Mouse (Mus musculus) left cerebral cortex, postnatal 36 days (tissue): ENCODE results near the gene Slc22a1. TPM values are rescaled to one million over a fixed set of nuclear protein-coding genes. Genes with fewer than 3 reads are reported as not detected.
"Not testable (repeated sequence)": the region's sequence is repeated elsewhere in the genome, so short reads cannot be mapped to it uniquely, and the experiment has no call there.

Experiments used
- DNase-seq, 2 experiments: peaks; one replicate each; pipeline ENCODE4 v3.0.0; 2021 to 2022; ENCODE audit warnings: low spot score in 2 of 2, mixed read lengths in 1 of 2
- intact Hi-C: fragments of 180-260 bp; cut with DNase I; formaldehyde crosslinking; loops from one replicate; pipeline ENCODE4 v1.15.1; 2025
- total RNA-seq, 2 experiments: library from RNA; stranded (reverse); gene quantifications; 2 replicates each; pipeline ENCODE4 v1.2.3; 2021

The Slc22a1 gene
- total RNA-seq, 2 experiments from 2014 or later = 0.72 to 1.1 TPM

DNA sequence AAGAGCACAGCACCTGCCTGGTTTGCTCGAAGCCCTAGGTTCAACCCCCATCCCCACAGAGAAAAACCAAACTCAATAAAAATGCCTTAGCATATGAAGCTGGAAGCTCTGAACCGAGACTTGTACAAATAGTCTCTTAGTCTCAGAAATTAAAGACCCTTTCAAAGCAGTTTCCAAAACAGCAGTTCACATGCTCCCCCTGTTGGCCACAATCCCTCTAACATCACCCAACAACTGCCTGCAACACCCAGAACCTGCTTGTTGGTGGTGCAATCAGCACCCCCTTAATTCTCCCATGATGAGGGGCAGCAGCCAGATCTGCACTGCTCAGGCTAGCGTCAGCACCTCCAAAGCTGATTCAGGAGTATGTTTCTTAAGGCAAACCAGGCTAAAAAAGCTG is 13.9 kb upstream of the Slc22a1 start:
- peak in 1 of 2 experiments; percentile 21 for DNase-seq
- intact Hi-C loops = no loop called here

DNA sequence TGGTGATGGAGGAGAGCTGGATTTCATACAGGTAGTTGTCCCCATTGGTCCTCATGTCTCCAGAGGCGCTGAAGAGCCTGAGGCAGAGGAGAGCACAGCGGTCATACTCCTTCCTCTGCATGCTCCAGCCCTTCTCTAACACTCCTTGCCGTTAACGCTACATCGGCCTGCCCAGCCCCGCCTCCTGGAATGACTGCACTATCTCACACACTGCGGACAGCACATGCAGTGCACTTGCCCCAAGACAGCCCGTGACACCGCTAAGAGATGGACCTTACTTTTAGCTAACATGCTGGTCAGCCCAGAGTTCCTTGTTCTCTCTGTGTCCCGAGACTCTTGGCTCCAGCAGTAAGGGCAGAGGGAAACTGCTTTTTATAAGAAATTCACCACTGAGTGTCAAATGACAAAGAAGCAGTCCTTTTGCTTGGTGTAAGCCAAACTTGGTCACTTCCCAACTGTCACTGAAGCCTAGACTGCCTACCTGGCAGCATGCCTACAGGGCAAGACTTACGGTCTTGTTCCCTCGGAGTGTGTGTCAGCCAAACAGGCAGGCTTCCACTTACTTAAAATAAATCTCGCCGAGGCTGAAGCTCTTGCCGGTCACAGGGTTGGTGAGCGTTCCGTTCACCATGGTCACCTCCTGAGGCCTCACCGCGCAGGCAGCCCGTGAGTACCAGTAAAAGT is 12.9 kb upstream of the Slc22a1 start:
- intact Hi-C loops = no loop called here
- DNase-seq = no peak

DNA sequence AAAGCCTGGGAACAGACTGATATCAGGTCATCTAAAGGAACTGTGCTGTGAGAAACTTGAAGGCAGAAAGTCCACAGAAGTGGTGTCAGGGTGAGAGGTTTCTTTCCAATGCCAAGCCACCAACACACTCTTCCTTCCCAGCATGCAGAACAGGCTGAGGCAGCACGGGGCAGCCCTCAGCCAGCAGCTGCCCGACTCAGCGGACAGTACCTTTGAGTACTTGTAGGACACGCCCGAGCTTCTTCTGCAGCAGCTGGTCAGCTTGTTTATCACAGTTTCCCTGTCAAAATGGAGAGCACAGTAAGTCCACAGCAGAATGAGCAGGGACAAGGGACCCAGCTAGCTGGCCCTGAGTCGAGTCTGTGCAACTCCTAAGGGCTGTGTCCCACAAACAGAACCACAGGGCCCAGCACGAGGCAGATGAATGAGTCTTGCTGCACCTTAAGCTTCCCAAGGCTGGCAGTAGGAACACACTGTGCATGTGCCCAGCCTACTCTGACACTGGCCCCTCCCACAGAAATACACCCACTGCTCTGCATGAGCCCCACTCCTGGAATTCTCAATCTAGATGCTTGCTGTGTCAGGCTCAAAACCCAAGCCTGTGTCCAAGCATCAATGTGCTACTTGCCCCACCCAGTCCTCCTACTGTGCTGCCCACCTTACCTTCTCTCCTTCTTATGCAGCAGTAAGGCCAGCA is 9.4 kb upstream of the Slc22a1 start:
- intact Hi-C loops = no loop called here
- peak; percentile 11 to 33 for DNase-seq

DNA sequence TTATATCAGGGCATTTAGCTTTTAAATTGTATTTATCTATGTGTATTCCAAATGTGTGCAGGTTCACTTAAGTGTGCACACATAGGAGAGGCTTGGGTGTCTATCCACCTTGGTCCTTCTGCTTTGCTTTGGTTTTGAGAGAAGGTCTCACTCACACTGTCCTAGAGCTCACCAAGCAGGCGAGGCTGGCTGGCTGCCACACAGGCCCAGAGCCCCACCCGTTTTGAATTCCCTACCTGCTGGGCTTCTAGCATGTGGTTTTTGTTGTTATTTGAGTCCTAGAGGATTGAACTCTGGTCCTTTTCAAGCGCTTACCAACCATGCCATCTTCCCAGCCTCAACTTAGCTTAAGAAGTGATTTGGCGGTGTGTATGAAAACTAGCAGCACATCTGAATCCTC is 8.8 kb upstream of the Slc22a1 start:
- intact Hi-C loops = no loop called here
- DNase-seq = no peak

DNA sequence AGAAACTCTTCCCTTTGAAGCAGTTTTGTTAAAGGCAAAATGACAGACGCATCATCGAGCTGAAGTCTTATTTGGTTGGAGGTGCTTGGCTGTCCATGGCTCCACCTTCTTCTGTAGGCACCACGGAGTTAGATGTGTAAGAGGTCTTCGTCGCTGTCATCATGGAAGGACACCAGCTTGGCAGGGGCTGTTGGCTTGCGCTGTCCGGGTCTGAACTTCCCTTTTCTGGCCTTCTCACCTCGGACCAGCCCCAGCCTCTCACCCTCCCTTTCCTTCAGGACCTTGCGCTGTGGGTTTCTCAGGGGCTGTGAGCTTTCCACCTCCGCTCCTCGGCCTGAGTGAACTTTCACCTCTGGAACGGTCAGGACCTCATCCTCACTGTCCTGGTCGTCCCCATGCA is 8.0 kb upstream of the Slc22a1 start:
- intact Hi-C loops = no loop called here
- DNase-seq = no peak

DNA sequence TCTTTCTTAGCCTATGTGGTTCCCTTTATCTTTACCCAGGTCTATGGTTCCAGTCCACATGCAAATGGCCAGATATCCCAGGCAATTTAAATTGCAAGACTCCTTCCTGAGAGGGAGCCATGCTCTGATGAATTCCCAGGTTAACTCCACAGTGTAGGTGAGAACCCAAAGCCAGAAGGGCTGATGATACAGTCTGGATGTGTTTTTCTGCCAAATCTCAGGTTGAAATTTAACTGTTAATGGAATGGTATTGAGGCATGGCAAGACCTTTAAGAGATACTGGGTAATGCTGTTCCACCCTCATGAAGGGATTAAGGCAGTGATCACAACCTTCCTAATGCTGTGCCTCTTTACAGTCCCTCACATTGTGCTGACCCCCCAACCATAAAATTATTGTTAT is 2.6 kb upstream of the Slc22a1 start:
- intact Hi-C loops = no loop called here
- DNase-seq = no peak

DNA sequence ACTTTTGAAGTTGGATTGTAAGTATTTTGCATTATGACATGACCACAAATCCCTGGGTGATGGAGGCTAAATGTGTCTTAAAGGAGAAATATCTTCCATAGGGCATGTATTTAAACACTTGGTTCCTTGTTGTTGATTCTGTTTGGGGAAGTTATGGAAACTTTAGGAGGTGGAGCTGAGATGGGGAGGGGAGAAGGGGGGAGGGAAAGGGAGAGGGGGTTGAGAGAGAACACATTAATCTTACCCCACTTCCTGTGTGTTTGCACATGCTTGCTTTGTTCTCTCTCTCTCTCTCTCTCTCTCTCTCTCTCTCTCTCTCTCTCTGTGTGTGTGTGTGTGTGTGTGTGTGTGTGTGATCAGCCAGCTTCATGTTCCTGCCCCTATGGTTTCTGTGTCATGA is 1.5 kb upstream of the Slc22a1 start:
- no peak for DNase-seq
- intact Hi-C loops = no loop called here

DNA sequence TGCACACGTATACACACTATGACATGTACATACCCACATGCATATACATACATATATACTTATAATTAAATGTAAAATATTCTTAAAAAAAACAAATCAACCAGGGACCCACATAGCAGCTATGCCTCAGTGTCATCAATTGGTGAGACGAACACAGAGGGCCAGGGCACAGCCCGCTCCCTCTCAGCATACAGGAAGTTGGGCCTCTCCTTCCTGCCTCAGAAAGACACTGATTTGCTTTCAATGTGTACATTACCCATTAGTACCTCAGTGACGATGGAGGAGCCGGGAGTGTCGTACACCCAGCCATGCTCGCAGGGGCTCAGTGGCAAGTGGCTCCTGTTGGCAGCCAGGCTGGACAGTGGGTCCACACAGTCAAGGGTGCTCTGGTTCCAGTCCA is 649 bp downstream of the Slc22a1 start:
- intact Hi-C loops = not testable (repeated sequence)

DNA sequence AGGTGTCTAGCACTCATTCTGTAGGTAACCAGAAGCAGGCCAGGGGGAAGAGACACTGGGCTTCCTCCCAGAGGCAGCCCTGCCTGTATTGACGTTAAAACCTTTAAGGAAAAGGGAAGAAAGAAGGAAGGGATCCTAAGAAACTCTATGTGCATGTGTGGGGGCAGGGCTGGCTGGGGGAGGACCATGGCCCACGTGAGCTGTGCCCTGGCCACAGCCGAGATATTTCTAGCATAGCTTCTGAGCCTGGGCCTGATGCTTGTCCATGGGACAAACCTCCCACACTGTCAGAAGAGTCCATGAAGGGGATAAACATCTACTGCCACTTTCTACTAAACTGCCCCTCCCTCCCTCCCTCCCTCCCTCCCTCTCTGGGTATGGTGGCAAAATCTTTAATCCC is 1.8 kb downstream of the Slc22a1 start:
- intact Hi-C loops = no loop called here
- DNase-seq = no peak

More for the DNA sequence above, 649 bp downstream of the Slc22a1 start:
- DNase-seq = not testable (repeated sequence)

DNA sequence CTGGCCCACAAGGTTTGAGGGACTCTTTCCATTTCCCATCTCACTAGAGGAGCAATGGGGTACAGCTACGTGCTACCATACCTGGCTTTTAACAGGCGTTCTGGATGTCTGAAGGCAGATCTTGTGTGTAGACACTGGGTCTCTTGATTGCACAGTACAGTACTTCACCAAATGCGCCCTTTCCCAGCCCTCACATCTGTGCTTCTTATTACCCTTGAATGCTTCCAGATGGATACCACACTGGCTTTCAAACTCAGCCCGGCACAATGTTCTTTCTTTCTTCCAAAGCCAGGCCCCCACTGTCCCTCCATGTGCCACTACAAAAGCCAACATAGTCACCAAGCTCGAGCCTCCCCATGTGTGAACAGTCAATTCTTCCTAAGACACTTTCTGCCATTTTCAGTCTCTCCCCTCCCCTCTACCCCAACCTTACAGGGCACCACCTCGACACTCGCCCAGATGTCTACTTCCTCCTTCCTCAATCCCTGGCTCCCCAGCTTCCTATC is 3.3 kb downstream of the Slc22a1 start:
- DNase-seq = no peak
- intact Hi-C loops = no loop called here

DNA sequence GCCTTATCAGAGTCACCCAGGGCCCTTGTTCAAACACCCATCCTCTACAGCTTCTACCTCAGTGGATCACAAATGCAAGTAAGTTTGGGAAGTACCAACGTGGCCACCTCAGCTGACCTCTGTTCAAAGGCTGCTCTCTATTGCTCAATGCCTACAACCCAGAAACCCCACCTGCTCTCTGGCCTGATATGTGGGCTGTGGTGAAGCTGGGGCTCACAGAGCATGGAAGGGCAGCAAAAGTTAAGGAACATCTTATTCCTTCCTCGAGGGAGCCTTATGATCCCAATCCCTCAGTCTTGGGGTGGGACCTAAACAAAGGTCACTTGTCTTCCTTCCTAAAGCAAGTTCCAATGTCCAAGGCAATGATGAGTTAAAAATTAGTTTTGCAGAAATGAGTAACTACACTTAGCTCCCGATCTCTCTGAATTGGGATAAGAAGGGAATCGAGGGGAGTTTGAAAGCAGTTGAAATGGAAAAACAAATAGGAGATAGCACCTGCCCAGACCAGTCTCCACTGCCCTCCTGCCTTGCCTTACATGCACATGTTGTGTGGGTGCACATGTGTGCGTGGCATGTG is 4.5 kb downstream of the Slc22a1 start:
- intact Hi-C loops = no loop called here

DNA sequence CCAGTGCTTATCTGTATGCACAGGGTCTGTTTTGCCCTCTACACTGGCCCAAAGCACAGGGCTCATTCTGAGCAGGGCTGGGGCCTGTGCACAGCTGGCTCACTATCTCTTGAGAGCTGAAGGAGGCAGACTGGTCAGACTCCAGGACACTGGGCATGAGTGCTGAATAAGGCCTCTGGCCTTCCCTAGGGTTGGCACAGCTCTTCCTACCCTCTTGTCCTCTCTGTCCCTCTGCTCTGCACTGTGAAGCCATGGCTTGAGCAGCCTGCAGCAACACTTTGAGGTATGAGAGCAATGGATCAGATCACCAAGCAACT is 6.3 kb downstream of the Slc22a1 start:
- intact Hi-C loops = no loop called here

More for the DNA sequence above, 4.5 kb downstream of the Slc22a1 start:
- DNase-seq = no peak

DNA sequence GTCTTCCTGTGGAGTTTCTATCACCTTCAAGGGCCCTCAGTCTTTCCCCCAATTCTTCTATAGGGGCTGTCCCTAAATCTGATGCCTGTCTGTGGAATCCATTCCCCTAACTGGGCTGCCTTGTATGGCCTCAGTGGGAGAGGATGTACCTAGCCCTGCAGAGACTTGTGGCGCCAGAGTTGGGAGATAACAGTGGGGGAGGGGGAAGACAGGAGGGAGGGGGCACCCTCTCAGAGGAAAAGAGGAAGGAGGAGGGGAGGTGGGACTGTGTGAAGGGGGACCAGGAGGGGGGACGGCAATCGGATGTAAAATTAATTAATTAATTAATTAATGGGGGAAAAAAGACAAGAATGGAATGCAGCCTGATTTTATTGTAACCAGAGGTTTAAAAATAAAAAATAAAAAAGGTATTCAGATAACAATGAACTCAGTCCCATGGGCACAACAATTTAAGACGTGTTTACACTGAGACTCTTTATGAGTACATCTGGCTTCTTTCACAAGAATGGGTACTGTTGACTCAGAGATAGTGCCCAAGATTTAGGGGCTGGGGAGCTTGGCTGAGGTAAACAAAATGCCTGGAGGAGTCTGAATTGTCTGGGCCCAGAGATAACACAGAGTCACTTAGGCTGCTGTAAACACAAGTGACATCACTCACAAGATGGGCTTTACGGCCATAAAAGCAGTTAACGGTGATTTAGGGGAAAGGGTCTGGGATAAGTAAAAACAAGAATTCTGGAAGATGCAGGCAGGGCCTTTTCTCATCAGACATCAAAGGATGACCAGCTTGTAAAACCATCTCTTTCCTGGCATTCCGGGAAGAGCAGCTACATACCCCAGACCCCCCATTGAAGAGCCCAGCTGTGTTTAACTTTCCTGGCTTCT is 6.9 kb downstream of the Slc22a1 start:
- DNase-seq = no peak
- intact Hi-C loops = no loop called here

More for the DNA sequence above, 6.3 kb downstream of the Slc22a1 start:
- DNase-seq = no peak

DNA sequence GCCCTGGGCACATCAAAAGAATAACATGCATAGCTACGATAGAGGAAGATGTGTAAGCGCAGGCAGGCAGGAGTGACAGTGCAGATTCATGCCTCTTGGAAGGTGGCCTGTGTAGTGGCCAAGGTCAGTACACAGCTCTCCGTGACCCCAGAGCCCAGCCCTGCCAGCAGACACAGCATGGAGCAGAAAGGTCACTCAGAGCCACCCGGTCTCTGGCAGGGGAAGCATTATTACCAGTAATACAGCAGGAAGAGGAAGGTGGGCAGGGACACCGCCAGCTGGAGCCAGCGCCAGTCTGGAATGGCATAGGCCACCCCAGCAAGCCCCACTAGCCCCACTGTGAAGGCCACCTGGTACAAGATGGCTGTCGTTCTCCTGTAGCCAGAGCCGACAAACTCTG is 11.5 kb downstream of the Slc22a1 start:
- no peak for DNase-seq
- intact Hi-C loops = no loop called here

DNA sequence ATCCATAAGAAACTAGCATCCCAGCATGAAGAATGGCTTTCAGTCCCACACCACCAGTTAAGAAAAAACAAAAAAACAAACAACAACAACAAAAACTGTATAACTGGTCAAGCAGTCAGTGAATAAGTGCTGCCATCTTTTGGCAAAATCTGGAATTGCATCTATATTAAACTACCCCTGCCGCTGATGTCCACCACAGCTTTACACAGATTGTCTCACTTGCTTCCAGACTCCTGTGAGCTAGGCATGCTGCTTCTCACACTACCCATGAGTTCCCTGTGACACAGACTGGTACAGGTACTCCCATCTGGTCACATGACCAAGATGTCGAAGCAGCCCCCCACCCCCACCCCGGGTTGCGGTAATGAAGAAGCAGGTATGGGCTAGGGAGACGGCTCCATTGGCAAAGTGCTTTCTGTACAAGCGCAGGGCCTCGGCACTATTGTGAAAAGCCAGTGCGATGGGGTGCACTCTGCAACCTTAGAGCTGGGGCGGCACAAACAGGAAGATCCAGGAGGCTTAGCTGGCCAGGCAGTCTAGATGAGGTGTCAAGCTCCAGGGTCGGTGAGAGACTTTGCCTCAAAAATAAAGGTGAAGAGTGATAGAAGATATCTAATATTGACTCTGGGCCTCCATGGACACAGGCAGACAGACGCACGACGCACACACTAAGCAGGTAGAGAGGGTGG is 14.9 kb downstream of the Slc22a1 start:
- intact Hi-C loops = loop anchor here (2.0 kb wide), 2 partner anchors 126 to 244 kb away; no protein-coding TSS in a partner anchor
- no peak for DNase-seq

DNA sequence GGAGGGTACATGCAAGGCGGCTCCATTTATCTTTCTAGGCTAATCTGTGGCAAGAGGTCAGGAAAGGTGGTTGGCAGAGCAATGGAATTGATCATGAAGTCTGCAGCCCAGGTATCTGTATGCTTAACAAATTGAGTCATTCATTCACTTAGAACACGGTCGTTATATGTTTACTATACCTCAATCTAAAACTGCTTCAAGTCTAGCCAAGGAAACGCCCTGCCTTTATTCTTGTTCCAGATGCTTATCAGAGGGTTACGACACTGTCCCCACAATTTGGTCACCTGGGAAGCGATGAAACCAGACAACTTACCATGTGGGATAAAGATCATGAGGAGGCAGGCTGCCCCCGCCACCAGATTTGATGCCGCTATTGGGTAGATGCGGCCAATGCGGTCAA is 16.4 kb downstream of the Slc22a1 start:
- no peak for DNase-seq
- intact Hi-C loops = no loop called here

DNA sequence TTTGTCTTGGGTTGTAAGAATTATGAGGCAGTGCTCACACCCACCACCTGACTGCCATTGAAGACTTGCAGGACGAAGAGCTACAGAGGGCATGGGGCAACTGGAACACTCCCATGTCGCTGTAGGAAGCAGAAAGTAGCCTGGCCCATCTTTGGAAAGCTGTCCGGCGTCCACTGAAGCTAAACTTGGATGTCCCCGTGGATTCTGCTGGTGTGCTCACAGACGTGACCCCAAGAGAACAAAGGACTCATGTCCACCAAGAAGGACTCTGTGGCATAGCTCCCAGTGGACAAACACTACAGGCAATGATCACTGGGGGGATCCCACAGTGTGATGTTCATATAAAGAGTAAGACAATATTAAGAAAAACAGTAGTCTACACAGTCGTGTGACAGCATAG is 16.8 kb downstream of the Slc22a1 start:
- intact Hi-C loops = no loop called here
- DNase-seq = no peak

DNA sequence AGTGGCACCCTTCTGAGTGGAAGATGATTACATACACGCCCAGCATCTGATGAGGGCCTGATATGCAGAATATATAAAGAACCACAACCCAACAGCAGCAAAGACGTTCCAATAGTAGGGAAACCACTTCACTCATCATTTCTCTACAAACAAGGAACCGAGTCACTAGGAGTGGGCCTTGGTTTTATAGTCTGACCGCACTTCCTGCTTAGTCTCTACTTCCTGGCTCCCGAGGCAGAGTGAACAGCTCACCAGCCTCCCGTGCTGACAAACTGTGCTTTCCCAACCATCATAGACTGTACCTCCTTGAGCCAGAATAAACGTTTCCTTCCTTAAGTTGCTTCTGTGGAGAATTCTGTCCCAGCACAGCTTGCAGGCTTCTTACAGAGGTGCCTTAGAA is 19.8 kb downstream of the Slc22a1 start:
- intact Hi-C loops = no loop called here

DNA sequence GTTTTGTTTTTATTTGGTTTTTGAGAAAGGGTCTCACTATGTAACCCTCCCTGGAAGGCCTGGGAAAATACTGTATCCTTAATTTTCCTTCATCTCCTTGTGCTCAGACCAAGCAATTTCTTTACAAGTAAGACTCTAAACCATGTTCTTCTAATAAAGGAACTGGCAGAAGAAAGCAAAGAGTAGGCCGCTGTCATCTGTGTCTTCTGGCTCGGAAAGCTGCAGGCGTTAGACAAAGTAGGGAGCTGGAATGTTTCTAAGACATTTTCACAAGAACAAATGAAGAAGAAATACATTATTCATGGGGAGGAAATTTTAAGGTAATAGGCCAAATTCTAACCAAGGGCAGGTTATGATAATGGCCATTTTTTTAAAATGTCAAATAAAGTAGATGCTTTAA is 21.6 kb downstream of the Slc22a1 start:
- DNase-seq = no peak
- intact Hi-C loops = no loop called here

More for the DNA sequence above, 19.8 kb downstream of the Slc22a1 start:
- DNase-seq = no peak
